Mouse (Mus musculus) heart, adult 2 months (tissue): ENCODE results near the gene Urgcp.

Experiments
- CTCF ChIP-seq: fragments of 200-600 bp; IDR thresholded peaks from 2 replicates; pipeline ENCODE4 v1.8.1; 2022; ENCODE audit warnings: antibody characterized with exemption, mild to moderate bottlenecking, moderate library complexity
- EP300 ChIP-seq: fragments of 200-500 bp; IDR thresholded peaks from 2 replicates; pipeline ENCODE4 v1.6.1; 2011; ENCODE audit warnings: low read depth, low read length, control low read depth; ENCODE audit not compliant: insufficient read depth
- POLR2A ChIP-seq: fragments of 200-500 bp; IDR thresholded peaks from 2 replicates; pipeline ENCODE4 v1.6.1; 2011; ENCODE audit warnings: mild to moderate bottlenecking, low read depth, low read length, control low read depth; ENCODE audit not compliant: insufficient read depth

DNA sequence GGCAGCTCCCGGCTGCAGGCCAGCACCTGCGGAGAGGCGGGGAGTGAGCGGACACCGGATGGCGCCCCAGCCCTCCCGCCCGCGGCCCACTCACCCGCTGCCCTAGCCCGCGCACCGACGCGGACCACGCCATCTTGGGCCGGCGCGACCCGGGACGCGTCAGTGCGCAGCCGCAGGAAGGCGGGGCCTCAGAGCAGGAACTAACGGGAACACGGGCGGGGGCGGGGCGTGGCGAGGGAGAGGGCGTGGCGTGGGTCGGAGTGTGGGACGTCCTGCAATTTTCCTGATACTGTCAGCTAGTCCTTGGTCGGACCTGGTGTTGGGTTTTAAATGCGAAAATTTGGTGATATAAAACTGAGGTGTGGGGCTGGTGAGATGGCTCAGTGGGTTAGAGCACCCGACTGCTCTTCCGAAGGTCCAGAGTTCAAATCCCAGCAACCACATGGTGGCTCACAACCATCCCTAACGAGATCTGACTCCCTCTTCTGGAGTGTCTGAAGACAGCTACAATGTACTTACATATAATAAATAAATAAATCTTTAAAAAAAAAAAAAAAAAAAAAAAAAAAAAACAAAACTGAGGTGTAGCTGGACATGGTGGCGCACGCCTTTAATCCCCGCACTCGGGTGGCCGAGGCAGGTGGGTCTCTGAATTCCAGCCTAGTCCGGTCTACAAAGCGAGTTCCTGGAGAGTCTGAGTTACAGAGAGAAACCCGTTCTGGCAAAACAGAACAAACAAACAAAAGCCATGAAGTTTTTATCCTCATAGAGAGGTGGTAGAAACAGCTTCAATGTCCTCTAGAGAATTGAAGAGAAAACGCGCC, 54.4 kb downstream of the Urgcp start:
- peak; percentile 79 for TF ChIP-seq POLR2A
- TF ChIP-seq CTCF, result no peak
- no peak for TF ChIP-seq EP300
